Mouse (Mus musculus) erythroblast, embryonic 14.5 days (primary cell): ENCODE results near the gene Rpl7l1.

ENCODE experiments used
- GATA1 ChIP-seq: IDR thresholded peaks from 2 replicates; pipeline ENCODE4 v1.6.1; 2012; ENCODE audit warnings: low read length, inconsistent platforms, mixed read lengths
- TAL1 ChIP-seq: IDR thresholded peaks from 3 replicates; pipeline ENCODE4 v1.6.1; 2012; ENCODE audit warnings: low read length, inconsistent platforms, mixed read lengths

DNA sequence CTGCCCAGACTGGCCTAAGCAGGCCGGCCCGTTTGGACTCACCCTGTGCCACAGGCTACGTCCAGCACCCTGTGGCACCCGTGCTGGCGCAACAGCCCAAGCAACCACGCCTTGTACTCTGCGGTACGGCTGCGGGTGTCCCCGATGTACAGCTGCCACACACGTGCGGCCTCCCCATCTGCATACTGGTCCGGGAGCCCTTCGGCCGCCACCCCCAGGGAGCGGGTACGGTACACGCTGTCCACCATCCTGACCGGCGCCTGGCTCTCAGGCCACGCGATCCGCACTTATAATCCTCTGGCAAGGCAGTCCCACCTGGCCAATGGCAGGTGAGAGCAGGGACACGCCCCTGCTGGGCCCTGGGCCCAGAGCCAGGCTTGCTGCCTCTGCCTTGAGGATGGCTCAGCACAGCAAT lies 53.6 kb downstream of the Rpl7l1 start, which contains the start of gene Gnmt:
- TF ChIP-seq GATA1 (no peak), TAL1 (no peak)
